Mouse (Mus musculus) adrenal gland, postnatal 25 days (tissue): ENCODE data around the gene Gm27027. TPM values are rescaled to one million over a fixed set of nuclear protein-coding genes. Genes with fewer than 3 reads are reported as not detected.

Experiments used
- DNase-seq: peaks from one replicate; pipeline ENCODE4 v3.0.0; 2021; ENCODE audit warnings: mixed read lengths
- total RNA-seq: library from RNA; stranded (reverse); gene quantifications from 2 replicates; pipeline ENCODE4 v1.2.3, GENCODE M21; 2021

The Gm27027 gene
- total RNA-seq, 1 experiment from 2014 or later = not detected

- DNase-seq = peak; percentile 64
Observed at GRCm38 (mm10) chr2:93976436-93977252, 19.5 kb downstream of the Gm27027 start.

GRCm38 (mm10) chr2:93975526-93976435, 20.4 kb downstream of the Gm27027 start:
- no peak for DNase-seq

- DNase-seq = no peak
Observed at GRCm38 (mm10) chr2:93975041-93975440, 21.1 kb downstream of the Gm27027 start.

GRCm38 (mm10) chr2:93971647-93972046, 24.5 kb downstream of the Gm27027 start:
- no peak for DNase-seq

GRCm38 (mm10) chr2:93964494-93965160, 31.5 kb downstream of the Gm27027 start:
- no peak for DNase-seq

GRCm38 (mm10) chr2:93963802-93964201, 32.4 kb downstream of the Gm27027 start:
- no peak for DNase-seq

- peak; percentile 16 for DNase-seq
Observed at GRCm38 (mm10) chr2:93961716-93962115, 34.4 kb downstream of the Gm27027 start.

GRCm38 (mm10) chr2:93959346-93959745, 36.8 kb downstream of the Gm27027 start:
- DNase-seq = no peak

GRCm38 (mm10) chr2:93958216-93958615, 37.9 kb downstream of the Gm27027 start:
- DNase-seq = no peak

GRCm38 (mm10) chr2:93957785-93958175, 38.4 kb downstream of the Gm27027 start:
- DNase-seq = no peak

- peak; percentile 83 for DNase-seq
Observed at GRCm38 (mm10) chr2:93956908-93957784, 39.0 kb downstream of the Gm27027 start, which contains the start of gene Gm13889. TSS of gene Gm13889 (minus strand) at chr2:93957201.

GRCm38 (mm10) chr2:93956331-93956801, 39.8 kb downstream of the Gm27027 start:
- peak; percentile 61 for DNase-seq

GRCm38 (mm10) chr2:93955886-93956285, 40.3 kb downstream of the Gm27027 start:
- no peak for DNase-seq

GRCm38 (mm10) chr2:93954781-93955578, 41.2 kb downstream of the Gm27027 start:
- no peak for DNase-seq

- DNase-seq = no peak
Observed at GRCm38 (mm10) chr2:93953726-93954125, 42.4 kb downstream of the Gm27027 start.

- DNase-seq = no peak
Observed at GRCm38 (mm10) chr2:93946976-93947375, 49.2 kb downstream of the Gm27027 start.

GRCm38 (mm10) chr2:93944855-93945254, 51.3 kb downstream of the Gm27027 start:
- no peak for DNase-seq

- no peak for DNase-seq
Observed at GRCm38 (mm10) chr2:93944099-93944498, 52.1 kb downstream of the Gm27027 start.

- DNase-seq = no peak
Observed at GRCm38 (mm10) chr2:93941670-93942069, 54.5 kb downstream of the Gm27027 start.

- DNase-seq = no peak
Observed at GRCm38 (mm10) chr2:93938534-93938933, 57.6 kb downstream of the Gm27027 start.
